Mouse (Mus musculus) midbrain, embryonic 12.5 days (tissue): ENCODE measurements around the gene Atl1. TPM values are rescaled to one million over a fixed set of nuclear protein-coding genes. Genes with fewer than 3 reads are reported as not detected.

ENCODE experiments used
- ATAC-seq: fragments of 200-750 bp; cut with Nextera tagmentation; 2 replicates; pipeline ENCODE4 v1.8.0; 2017; ENCODE audit warnings: low read depth, moderate TSS enrichment, moderate library complexity; ENCODE audit not compliant: low FRiP score
- H3K27ac ChIP-seq: fragments of 300-500 bp; sonication (generic); replicated peaks from 2 replicates; pipeline ENCODE4 v1.5.1; 2016; ENCODE audit warnings: mild to moderate bottlenecking
- H3K27me3 ChIP-seq: fragments of 300-500 bp; sonication (generic); 2 replicates; pipeline ENCODE4 v1.6.1; 2016; ENCODE audit warnings: mild to moderate bottlenecking
- H3K36me3 ChIP-seq: fragments of 300-500 bp; sonication (generic); 2 replicates; pipeline ENCODE4 v1.6.1; 2016
- H3K4me1 ChIP-seq: fragments of 300-500 bp; sonication (generic); 2 replicates; pipeline ENCODE4 v1.6.1; 2016
- H3K4me2 ChIP-seq: fragments of 300-500 bp; sonication (generic); replicated peaks from 2 replicates; pipeline ENCODE4 v1.6.1; 2016; ENCODE audit warnings: mild to moderate bottlenecking, moderate library complexity
- H3K4me3 ChIP-seq: fragments of 300-500 bp; sonication (generic); 2 replicates; pipeline ENCODE4 v1.5.1; 2016; ENCODE audit warnings: mild to moderate bottlenecking
- H3K9ac ChIP-seq: fragments of 300-500 bp; sonication (generic); replicated peaks from 2 replicates; pipeline ENCODE4 v1.6.1; 2016; ENCODE audit warnings: mild to moderate bottlenecking, moderate library complexity
- H3K9me3 ChIP-seq: fragments of 300-500 bp; sonication (generic); 2 replicates; pipeline ENCODE4 v1.6.1; 2016; ENCODE audit warnings: mild to moderate bottlenecking
- WGBS: fragments of 180-500 bp; shearing (Covaris S2); methylation state at CpG from one replicate; pipeline ENCODE4 v1.1.7; 2016; 5-methylcytosine and 5-hydroxymethylcytosine counted together
- polyA plus RNA-seq: library from polyadenylated mRNA; unstranded; fragments of >200 nt; fragmentation: Nextera tagmentation; extraction: Ambion mirVana; gene quantifications from 2 replicates; pipeline ENCODE4 v1.2.1, GENCODE M21; 2016

The Atl1 gene
- polyA plus RNA-seq, 1 experiment from 2014 or later = 75.0 TPM

DNA sequence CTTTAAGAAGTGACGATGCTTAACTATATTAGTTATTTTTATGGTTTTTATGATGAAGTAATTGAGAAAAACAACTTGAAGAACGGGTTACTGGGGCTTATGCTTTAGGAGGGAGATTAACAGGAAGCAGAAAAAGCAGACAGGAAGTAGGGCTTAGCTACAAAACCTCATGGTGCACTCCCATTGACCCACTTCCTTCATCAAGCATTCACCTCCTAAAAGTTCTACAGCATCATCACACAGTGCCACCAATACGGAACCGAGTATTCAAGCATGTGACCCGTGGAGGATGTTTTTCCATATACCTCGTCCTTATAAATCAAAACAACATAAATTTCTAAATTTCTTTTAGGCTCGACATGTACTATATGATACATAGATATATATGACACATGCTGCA is 20.3 kb downstream of the Atl1 start:
- WGBS = 90% methylated on average over 7 of the region's 7 CpGs
- no peak overlapping the region for H3K4me3 ChIP-seq
- no peaks in the 10 kb centered on the region for H3K9me3 ChIP-seq

GRCm38 (mm10) chr12:69917870-69918269 is 25.5 kb downstream of the Atl1 start:
- H3K27ac ChIP-seq = no peak overlapping the region
- H3K4me1 ChIP-seq = no peaks in the 10 kb centered on the region
- no peak overlapping the region for H3K9ac ChIP-seq
- no peaks in the 10 kb centered on the region for H3K9me3 ChIP-seq
- WGBS = 90% methylated on average over 2 of the region's 2 CpGs
- H3K36me3 ChIP-seq = no peaks in the 10 kb centered on the region
- no peak overlapping the region for H3K4me2 ChIP-seq
- no peaks in the 10 kb centered on the region for H3K27me3 ChIP-seq
- no peak for ATAC-seq
- H3K4me3 ChIP-seq = no peak overlapping the region

More for the DNA sequence above, 20.3 kb downstream of the Atl1 start:
- Histone ChIP-seq H3K4me2 (no peak overlapping the region), H3K4me1 (peaks cover 4% of the 10 kb centered on the region), H3K27ac (no peak overlapping the region), H3K27me3 (no peaks in the 10 kb centered on the region), H3K36me3 (no peaks in the 10 kb centered on the region), H3K9ac (no peak overlapping the region)
- no peak for ATAC-seq

GRCm38 (mm10) chr12:69922099-69922498 is 29.7 kb downstream of the Atl1 start:
- Histone ChIP-seq H3K9me3 (no peaks in the 10 kb centered on the region), H3K36me3 (peaks cover 5% of the 10 kb centered on the region; the same call in 1 of the 2 replicates), H3K4me3 (no peak overlapping the region), H3K27me3 (no peaks in the 10 kb centered on the region), H3K27ac (no peak overlapping the region), H3K4me2 (no peak overlapping the region), H3K9ac (no peak overlapping the region), H3K4me1 (no peaks in the 10 kb centered on the region)
- no peak for ATAC-seq
- 84% methylated on average over 1 of the region's 1 CpGs for WGBS

DNA sequence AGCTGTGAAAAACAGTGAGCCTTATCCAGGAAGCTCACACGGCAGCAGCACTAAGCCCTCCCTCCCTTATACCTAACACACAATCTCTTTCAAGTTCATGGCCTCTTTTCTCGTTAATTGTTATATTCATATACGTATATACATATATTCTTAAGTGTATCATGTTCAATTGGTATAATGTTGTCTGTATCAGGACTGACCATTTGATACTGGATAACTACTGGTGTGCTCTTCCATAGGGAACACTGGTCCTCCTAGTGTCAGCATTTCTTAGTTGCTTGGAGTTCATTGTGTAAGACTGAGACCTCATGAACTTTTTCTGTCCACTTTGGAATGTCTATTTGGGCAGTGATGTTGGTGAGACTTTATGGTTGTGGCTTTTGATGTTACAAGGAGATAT is 30.7 kb downstream of the Atl1 start:
- Histone ChIP-seq H3K9me3 (no peaks in the 10 kb centered on the region), H3K9ac (no peak overlapping the region), H3K27me3 (no peaks in the 10 kb centered on the region), H3K27ac (no peak overlapping the region), H3K4me2 (no peak overlapping the region), H3K4me3 (no peak overlapping the region), H3K36me3 (peaks cover 6% of the 10 kb centered on the region; the same call in 1 of the 2 replicates), H3K4me1 (no peaks in the 10 kb centered on the region)
- 91% methylated on average over 3 of the region's 3 CpGs for WGBS
- no peak for ATAC-seq

DNA sequence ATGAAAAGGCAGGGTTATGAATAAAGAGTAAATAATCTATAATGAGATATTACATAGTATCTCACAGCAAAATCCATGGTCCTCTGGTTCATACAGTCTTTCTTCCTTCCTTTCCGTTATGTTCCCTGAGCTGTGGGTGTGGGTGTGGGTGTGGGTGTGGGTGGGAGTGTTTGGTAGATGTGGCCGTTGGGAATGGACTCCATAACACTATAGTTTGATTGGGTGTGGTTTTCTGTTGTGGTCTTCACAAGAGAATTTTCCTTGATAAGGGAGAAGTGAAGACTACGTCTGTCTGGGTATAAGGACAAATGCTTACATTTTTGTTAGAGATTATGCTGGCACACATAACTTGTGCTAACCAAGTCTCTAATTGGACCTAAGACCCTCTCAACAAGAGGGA is 31.2 kb downstream of the Atl1 start:
- Histone ChIP-seq H3K4me2 (no peak overlapping the region), H3K4me1 (no peaks in the 10 kb centered on the region), H3K36me3 (peaks cover 6% of the 10 kb centered on the region; the same call in 1 of the 2 replicates), H3K9ac (no peak overlapping the region), H3K27me3 (no peaks in the 10 kb centered on the region), H3K27ac (no peak overlapping the region), H3K9me3 (no peaks in the 10 kb centered on the region), H3K4me3 (no peak overlapping the region)
- ATAC-seq = no peak
- WGBS = 44% methylated on average over 3 of the region's 3 CpGs

GRCm38 (mm10) chr12:69924012-69924411 is 31.6 kb downstream of the Atl1 start:
- Histone ChIP-seq H3K4me3 (no peak overlapping the region), H3K4me2 (no peak overlapping the region), H3K9ac (no peak overlapping the region), H3K27ac (no peak overlapping the region), H3K36me3 (peaks cover 6% of the 10 kb centered on the region; the same call in 1 of the 2 replicates), H3K4me1 (no peaks in the 10 kb centered on the region), H3K27me3 (no peaks in the 10 kb centered on the region), H3K9me3 (no peaks in the 10 kb centered on the region)
- no peak for ATAC-seq
- 16% methylated on average over 5 of the region's 5 CpGs for WGBS

- ATAC-seq = no peak
- 53% methylated on average over 7 of the region's 7 CpGs for WGBS
- Histone ChIP-seq H3K4me2 (no peak overlapping the region), H3K9ac (no peak overlapping the region), H3K9me3 (no peaks in the 10 kb centered on the region), H3K27ac (no peak overlapping the region), H3K4me1 (no peaks in the 10 kb centered on the region), H3K27me3 (no peaks in the 10 kb centered on the region), H3K4me3 (no peak overlapping the region), H3K36me3 (peaks cover 17% of the 10 kb centered on the region; the same call in 1 of the 2 replicates)
Measured at GRCm38 (mm10) chr12:69926716-69927115, 34.3 kb downstream of the Atl1 start.

- no peak for ATAC-seq
- Histone ChIP-seq H3K36me3 (peaks cover 35% of the 10 kb centered on the region), H3K9me3 (peaks cover 4% of the 10 kb centered on the region; the same call in 1 of the 2 replicates), H3K4me1 (0 out of 2 replicates have a peak, but pooled peaks cover 4% of the 10 kb centered on the region), H3K4me2 (no peak overlapping the region), H3K27me3 (no peaks in the 10 kb centered on the region), H3K27ac (no peak overlapping the region), H3K4me3 (no peak overlapping the region), H3K9ac (no peak overlapping the region)
- WGBS = 45% methylated on average over 5 of the region's 5 CpGs
Measured at GRCm38 (mm10) chr12:69937731-69938130, 45.3 kb downstream of the Atl1 start.

DNA sequence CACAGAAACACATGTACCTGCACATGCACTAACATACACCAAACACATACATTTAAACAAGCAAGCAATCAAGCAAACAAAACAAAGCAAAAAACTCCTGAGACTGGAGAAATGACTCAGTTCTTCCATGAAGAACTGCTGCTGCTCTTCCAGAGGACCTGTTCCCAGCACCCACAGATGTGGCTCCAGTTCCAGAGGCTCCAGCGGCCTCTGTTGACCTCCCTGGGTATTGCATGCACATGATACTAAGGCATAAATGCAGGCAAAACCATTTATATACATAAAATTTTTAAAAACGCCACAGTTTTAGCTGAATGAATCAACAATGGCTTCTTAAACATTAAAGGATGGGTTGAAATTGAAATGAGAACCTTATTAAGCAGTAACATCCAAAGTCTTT is 46.9 kb downstream of the Atl1 start:
- H3K4me1 ChIP-seq = 0 out of 2 replicates have a peak, but pooled peaks cover 4% of the 10 kb centered on the region
- H3K27ac ChIP-seq = no peak overlapping the region
- 58% methylated on average over 2 of the region's 2 CpGs for WGBS
- no peak overlapping the region for H3K9ac ChIP-seq
- H3K9me3 ChIP-seq = peaks cover 4% of the 10 kb centered on the region; the same call in 1 of the 2 replicates
- no peak for ATAC-seq
- no peak overlapping the region for H3K4me3 ChIP-seq
- H3K4me2 ChIP-seq = no peak overlapping the region
- H3K36me3 ChIP-seq = peaks cover 35% of the 10 kb centered on the region
- no peaks in the 10 kb centered on the region for H3K27me3 ChIP-seq

- peaks cover 24% of the 10 kb centered on the region for H3K36me3 ChIP-seq
- no peaks in the 10 kb centered on the region for H3K27me3 ChIP-seq
- 42% methylated on average over 1 of the region's 1 CpGs for WGBS
- H3K9ac ChIP-seq = no peak overlapping the region
- H3K4me1 ChIP-seq = 0 out of 2 replicates have a peak, but pooled peaks cover 4% of the 10 kb centered on the region
- H3K4me3 ChIP-seq = no peak overlapping the region
- no peak overlapping the region for H3K4me2 ChIP-seq
- peaks cover 4% of the 10 kb centered on the region; the same call in 1 of the 2 replicates for H3K9me3 ChIP-seq
- no peak for ATAC-seq
- H3K27ac ChIP-seq = no peak overlapping the region
Measured at GRCm38 (mm10) chr12:69941655-69942329, 49.4 kb downstream of the Atl1 start.

- 93% methylated on average over 5 of the region's 5 CpGs for WGBS
- no peak overlapping the region for H3K27ac ChIP-seq
- H3K36me3 ChIP-seq = peaks cover 17% of the 10 kb centered on the region; the same call in 1 of the 2 replicates
- H3K4me2 ChIP-seq = no peak overlapping the region
- no peaks in the 10 kb centered on the region for H3K4me1 ChIP-seq
- H3K27me3 ChIP-seq = no peaks in the 10 kb centered on the region
- H3K4me3 ChIP-seq = no peak overlapping the region
- no peak for ATAC-seq
- no peak overlapping the region for H3K9ac ChIP-seq
- H3K9me3 ChIP-seq = no peaks in the 10 kb centered on the region
Measured at GRCm38 (mm10) chr12:69945861-69946260, 53.4 kb downstream of the Atl1 start.

DNA sequence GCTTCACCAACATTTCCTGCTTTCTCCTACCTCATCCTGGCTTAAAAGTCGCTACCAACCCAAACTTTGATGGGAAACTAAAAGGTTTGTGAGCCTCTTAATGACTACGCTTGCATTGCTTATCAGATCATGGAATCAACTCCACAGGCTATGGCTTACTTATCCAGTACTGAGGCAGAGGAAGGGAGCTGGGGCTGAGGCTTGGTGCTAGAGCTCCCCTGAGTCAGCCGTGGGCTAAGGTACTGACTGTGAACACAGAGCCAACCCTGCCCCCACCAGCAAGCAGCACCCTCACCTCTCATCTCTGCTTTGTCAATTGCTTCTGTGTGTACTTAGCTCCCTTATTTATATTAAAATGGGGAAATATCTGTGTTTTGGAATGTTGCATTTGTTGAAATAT is 55.1 kb downstream of the Atl1 start:
- Histone ChIP-seq H3K9ac (no peak overlapping the region), H3K36me3 (peaks cover 17% of the 10 kb centered on the region; the same call in 1 of the 2 replicates), H3K9me3 (no peaks in the 10 kb centered on the region), H3K27ac (no peak overlapping the region), H3K4me3 (no peak overlapping the region), H3K27me3 (no peaks in the 10 kb centered on the region), H3K4me2 (no peak overlapping the region), H3K4me1 (no peaks in the 10 kb centered on the region)
- no peak for ATAC-seq
- WGBS = 83% methylated on average over 3 of the region's 3 CpGs
